Mouse (Mus musculus) layer of hippocampus, adult 9-10 months (tissue): ENCODE data around the gene Efna5.

Experiments used
- DNase-seq: peaks from one replicate; pipeline ENCODE4 v3.0.0; 2022; ENCODE audit warnings: low spot score

Gene Efna5

DNA sequence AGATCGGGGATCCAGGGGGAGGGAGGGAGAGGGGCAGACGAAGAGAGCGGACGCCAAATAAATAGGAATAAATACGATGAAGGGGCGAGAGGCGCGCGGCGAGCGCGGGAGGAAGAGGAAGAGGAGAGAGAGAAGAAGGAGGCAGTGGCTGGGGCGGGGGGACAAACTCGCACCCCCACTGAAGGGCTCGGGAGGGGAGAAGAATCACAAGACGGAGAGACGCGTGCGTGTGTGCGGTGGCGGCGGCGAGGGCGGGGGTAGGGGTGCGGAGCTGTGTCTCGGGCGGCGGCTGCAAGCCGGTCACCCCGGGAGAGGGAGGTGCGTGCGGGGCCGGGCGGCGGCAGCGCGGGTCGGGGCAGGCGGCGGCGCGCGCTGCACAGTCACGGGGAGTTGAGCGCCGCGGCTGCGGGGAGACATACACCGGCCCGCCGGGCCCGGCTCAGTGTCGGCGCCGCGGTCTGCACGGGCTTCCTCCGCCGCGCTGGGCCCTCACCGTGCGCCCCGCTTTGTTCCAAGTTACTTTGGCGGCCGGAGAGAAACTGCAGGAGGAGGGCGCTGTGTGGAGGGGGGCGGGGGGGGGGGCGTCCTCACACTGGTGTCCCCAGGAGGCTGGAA is at the start of gene Efna5:
Gene Efna5 (minus strand): TSS at position 142 of the 615 bp plus-strand sequence.
- no peak for DNase-seq

- no peak for DNase-seq
These were observed 34.2 kb upstream of the Efna5 start for GRCm38 (mm10) chr17:62915304-62915703.

GRCm38 (mm10) chr17:62905692-62906445 is 24.8 kb upstream of the Efna5 start:
- DNase-seq = no peak

GRCm38 (mm10) chr17:62899066-62899465 is 17.9 kb upstream of the Efna5 start:
- no peak for DNase-seq

GRCm38 (mm10) chr17:62889991-62890390 is 8.9 kb upstream of the Efna5 start:
- DNase-seq = no peak

- DNase-seq = no peak
These were observed 3.0 kb upstream of the Efna5 start for GRCm38 (mm10) chr17:62884129-62884506.

GRCm38 (mm10) chr17:62883476-62884128 is 2.5 kb upstream of the Efna5 start:
- no peak for DNase-seq

- DNase-seq = no peak
These were observed 1.8 kb upstream of the Efna5 start for GRCm38 (mm10) chr17:62882726-62883475.

- no peak for DNase-seq
These were observed 941 bp upstream of the Efna5 start for GRCm38 (mm10) chr17:62881791-62882725.

DNA sequence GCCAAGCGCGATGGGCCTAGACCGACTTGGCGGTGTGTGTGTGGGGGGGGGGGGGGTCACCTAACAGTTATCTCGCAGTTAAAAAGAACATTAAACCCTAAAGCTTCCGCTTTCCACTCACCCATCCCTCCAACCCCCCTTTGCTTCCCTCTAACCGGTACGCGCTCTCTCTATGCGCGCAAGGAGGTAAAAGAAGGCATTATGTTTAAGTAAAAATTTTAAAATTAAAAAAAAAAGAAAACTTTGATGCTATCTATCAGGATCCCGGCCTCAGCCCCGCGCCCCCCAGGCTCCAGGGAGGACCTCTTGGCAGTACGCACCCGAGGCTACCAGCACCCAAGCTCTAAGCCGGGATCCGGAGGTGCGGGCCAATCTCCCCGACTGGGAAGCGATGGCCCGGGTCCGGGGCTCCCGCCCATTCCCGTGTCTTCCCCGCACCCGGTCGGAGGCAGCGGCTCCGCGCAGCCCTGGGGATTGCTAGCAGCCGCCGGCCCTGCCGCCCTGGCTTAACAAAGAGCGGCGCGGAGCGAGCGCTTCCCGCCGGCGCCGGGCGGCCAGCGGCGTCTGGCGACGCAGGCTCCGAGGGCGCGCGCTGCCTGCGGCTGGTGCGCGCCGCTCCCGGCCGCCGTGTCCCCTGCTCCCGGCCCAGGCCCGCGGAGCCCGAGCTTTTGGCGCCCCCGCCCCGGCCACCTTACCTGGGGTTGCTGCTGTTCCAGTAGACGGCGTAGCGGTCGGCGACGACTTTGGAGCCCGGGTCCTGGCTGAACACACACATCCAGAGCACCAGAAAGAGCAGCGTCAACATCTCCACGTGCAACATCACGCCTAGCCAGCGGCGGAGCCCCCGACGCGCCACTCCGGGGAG is 574 bp downstream of the Efna5 start:
- no peak for DNase-seq

GRCm38 (mm10) chr17:62879526-62880310 is 1.4 kb downstream of the Efna5 start:
- DNase-seq = no peak

DNA sequence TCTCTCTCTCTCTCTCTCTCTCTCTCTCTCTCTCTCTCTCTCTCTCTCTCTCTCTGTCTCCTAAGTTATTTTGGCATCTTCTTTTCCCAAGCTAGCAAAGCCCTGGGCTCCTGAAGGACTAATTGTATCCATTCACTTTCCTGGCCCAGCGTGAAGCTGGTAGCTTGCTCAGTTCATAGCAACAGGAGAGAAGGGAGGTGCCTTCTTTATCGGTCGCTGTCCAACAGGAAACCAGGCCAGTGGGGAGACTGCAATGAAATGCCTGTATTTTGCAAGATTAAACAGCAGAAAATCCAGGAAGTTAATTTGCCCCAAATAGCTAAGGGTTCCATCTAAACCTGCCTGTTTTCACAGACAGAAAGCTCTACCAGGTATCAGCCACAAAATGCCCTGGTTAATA is 5.4 kb downstream of the Efna5 start:
- no peak for DNase-seq

DNA sequence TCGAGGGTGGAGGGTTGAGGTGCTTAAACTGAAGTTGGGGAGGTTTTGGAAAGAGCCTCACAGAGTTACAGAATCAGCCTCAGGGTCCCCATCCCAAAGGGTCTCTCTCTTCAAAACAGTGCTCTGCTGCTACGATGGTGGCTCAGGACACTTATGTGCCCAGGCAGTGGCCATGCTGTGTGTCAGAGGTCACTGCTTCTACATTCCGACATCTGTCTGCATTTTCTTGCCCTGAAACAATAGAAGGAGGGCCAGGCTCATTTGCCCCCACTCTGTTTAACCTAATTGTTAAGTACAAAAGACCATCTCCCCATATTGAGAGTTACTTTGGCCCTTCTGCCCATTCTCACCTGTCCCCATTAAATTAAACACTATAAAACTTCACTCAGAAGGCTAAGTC is 9.2 kb downstream of the Efna5 start:
- DNase-seq = no peak

- no peak for DNase-seq
These were observed 9.9 kb downstream of the Efna5 start for GRCm38 (mm10) chr17:62871191-62871590.

- no peak for DNase-seq
These were observed 10.7 kb downstream of the Efna5 start for GRCm38 (mm10) chr17:62870446-62870845.

- DNase-seq = no peak
These were observed 16.2 kb downstream of the Efna5 start for GRCm38 (mm10) chr17:62864966-62865365.

DNA sequence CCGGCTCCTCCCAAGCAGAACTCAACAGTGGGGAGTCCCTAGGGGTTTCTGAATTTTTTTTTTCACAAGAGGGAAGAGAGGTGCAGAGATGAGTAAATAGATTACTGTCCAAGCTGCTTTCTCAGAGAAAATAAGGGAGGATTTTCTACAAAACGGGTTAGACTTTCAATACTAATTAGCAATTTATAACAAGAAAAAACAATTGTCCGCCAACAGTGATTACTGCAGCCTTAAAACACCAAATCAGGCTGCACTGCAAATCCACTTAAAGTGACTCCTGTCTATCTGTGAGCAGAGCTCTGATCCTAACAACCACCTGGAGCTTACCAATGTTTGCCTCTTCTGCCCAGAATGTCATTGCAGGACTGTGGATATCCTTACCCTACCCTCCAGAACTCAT is 18.1 kb downstream of the Efna5 start:
- DNase-seq = no peak

DNA sequence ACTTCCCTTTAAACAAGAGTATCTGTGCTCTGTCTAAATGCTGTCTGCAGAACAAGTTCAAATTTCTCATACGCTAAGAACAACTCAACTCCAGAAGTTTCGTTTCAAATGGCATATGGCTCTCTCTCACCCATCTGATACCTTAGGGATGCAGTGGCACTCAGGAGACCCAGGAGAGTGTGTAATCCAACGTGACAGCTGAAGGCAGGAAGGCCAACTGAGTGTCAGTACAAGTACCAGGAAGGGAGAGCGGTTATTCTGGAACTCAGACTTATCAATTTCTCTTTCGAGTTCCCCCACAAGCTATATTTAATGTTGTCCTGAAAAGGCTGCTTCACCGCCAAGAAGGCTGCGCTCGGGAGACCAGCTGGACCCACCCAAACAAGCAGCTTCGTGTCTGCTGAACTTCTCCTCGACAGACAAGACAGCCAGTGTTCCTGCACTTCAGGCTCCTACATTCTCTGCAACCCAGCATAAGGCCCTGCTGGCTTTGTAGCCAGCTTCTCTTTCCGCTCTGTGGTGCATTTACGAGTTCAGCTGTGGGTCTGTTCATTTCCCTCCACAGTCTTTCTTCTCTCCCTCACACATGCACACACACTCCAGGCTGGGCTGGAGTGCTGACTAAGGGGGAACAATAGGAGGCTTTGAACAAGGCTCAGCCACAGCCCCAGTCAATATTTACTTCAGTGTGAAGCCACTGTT is 18.7 kb downstream of the Efna5 start:
- no peak for DNase-seq

DNA sequence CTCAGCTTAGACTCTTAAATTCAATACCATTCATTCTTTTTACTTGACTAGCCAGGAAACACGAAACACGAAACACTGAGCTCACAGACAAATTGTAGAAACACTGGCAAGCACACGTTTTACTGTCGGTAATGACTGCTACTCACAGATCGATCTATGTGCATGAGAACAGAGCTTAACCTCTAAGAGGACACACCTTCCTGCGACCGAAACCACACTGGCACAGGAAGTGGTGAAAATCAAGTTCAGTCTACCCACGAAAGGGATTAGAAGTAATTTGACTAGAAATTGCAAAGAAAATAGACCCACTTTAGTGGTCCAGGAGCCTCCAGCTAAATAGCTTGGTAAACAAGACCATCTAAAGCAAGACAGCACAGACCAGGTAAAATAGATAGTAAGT is 23.8 kb downstream of the Efna5 start:
- DNase-seq = no peak
